Mouse (Mus musculus) lung, postnatal 0 days (tissue): ENCODE results near the gene Rap1gap2.

Experiments
- CTCF ChIP-seq: IDR thresholded peaks from 2 replicates; pipeline ENCODE4 v1.5.1; 2016; ENCODE audit warnings: antibody characterized with exemption, mild to moderate bottlenecking
- EP300 ChIP-seq: IDR thresholded peaks from 2 replicates; pipeline ENCODE4 v1.6.1; 2016; ENCODE audit warnings: antibody characterized with exemption, mild to moderate bottlenecking, control low read depth

DNA sequence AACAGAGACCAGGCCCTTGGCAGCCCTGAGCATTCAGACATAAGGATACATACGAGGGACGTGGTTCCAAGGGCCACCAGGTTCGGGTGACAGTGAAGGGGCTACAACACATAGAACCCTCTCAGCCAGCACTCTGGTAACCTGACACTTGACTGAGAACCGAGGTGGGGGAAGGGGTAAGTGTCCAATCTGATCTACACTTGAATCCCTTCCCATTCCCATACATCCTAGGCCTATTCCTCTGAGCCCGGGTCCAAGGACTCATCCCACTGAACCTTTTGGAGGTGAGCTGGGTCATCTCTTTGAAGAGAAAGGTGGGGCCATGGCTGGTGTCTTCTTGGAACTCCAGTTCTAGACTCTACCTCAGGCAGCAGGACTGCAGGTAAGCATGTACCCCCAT is 647 bp downstream of the Rap1gap2 start:
- TF ChIP-seq CTCF (no peak), EP300 (no peak)
